Mouse (Mus musculus) forebrain, embryonic 14.5 days (tissue): ENCODE results near the gene Gm49391. TPM values are rescaled to one million over a fixed set of nuclear protein-coding genes. Genes with fewer than 3 reads are reported as not detected.
"Not testable (repeated sequence)": the region's sequence is repeated elsewhere in the genome, so short reads cannot be mapped to it uniquely, and the experiment has no call there.

Experiments used
- ATAC-seq: fragments of 200-750 bp; cut with Nextera tagmentation; 2 replicates; pipeline ENCODE4 v1.8.0; 2017; ENCODE audit warnings: mild to moderate bottlenecking, moderate library complexity
- DNase-seq: peaks from one replicate; pipeline ENCODE4 v3.0.0-alpha.2; 2015; ENCODE audit warnings: low spot score
- H3K27ac ChIP-seq: fragments of 300-500 bp; sonication (generic); 2 replicates; pipeline ENCODE4 v1.5.1; 2014; ENCODE audit warnings: low read depth, mild to moderate bottlenecking, control low read depth, low read length, moderate library complexity
- H3K27me3 ChIP-seq: fragments of 300-500 bp; sonication (generic); replicated peaks from 2 replicates; pipeline ENCODE4 v1.6.1; 2014; ENCODE audit warnings: low read length, control low read depth, mixed read lengths; ENCODE audit not compliant: control insufficient read depth, insufficient read depth
- H3K36me3 ChIP-seq: fragments of 300-500 bp; sonication (generic); 2 replicates; pipeline ENCODE4 v1.6.1; 2014; ENCODE audit warnings: low read length, control low read depth; ENCODE audit not compliant: control insufficient read depth, insufficient read depth
- H3K4me1 ChIP-seq: fragments of 300-500 bp; sonication (generic); 2 replicates; pipeline ENCODE4 v1.6.1; 2014; ENCODE audit warnings: antibody characterized with exemption, low read length, control low read depth; ENCODE audit not compliant: control insufficient read depth, insufficient read depth
- H3K4me2 ChIP-seq: fragments of 300-500 bp; sonication (generic); 2 replicates; pipeline ENCODE4 v1.6.1; 2014; ENCODE audit warnings: mild to moderate bottlenecking, control low read depth, low read length
- H3K4me3 ChIP-seq: fragments of 300-500 bp; sonication (generic); 2 replicates; pipeline ENCODE4 v1.5.1; 2014; ENCODE audit warnings: low read depth, low read length, control low read depth
- H3K9ac ChIP-seq: fragments of 300-500 bp; sonication (generic); 2 replicates; pipeline ENCODE4 v1.6.1; 2014; ENCODE audit warnings: mild to moderate bottlenecking, low read length, control low read depth, moderate library complexity
- H3K9me3 ChIP-seq: fragments of 300-500 bp; sonication (generic); replicated peaks from 2 replicates; pipeline ENCODE4 v1.6.1; 2016; ENCODE audit warnings: low read length, control low read depth, mixed read lengths; ENCODE audit not compliant: control insufficient read depth
- WGBS: fragments of 180-500 bp; shearing (Covaris S2); extraction: QIAGEN DNeasy Blood & Tissue Kit; methylation state at CpG from one replicate; pipeline ENCODE4 v1.1.7; 2014; 5-methylcytosine and 5-hydroxymethylcytosine counted together
- polyA plus RNA-seq: library from polyadenylated mRNA; unstranded; fragments of >200 nt; fragmentation: Nextera tagmentation; extraction: Ambion mirVana; gene quantifications from 2 replicates; pipeline ENCODE4 v1.2.1, GENCODE M21; 2014

Gene Gm49391
- polyA plus RNA-seq: 2.0 TPM in 1 of 2 replicates, not detected in the other

- no peak within 1 kb of the TSS for H3K9ac ChIP-seq
- WGBS: 71% methylated on average over 5 of the region's 5 CpGs
- no peak within 1 kb of the TSS for H3K27ac ChIP-seq
- H3K27me3 ChIP-seq: no peaks in the 10 kb centered on the region
- ATAC-seq (no peak), DNase-seq (no peak)
- H3K4me1 ChIP-seq: no peaks in the 10 kb centered on the region
- H3K36me3 ChIP-seq: no peaks in the 10 kb centered on the region
- H3K4me2 ChIP-seq: no peak within 1 kb of the TSS
- no peak within 1 kb of the TSS for H3K4me3 ChIP-seq
- H3K9me3 ChIP-seq: no peaks in the 10 kb centered on the region; the same call in 1 of the 2 replicates
Measured at GRCm38 (mm10) chr13:60936500-60936901, at the start of gene Gm49391, which contains the start of gene Ctla2a. Gene Gm49391 (minus strand): TSS chr13:60936571. Gene Ctla2a (minus strand): TSS chr13:60936625.

- H3K9ac ChIP-seq, DNase-seq, ATAC-seq, H3K27ac ChIP-seq, H3K9me3 ChIP-seq, H3K4me2 ChIP-seq, H3K4me1 ChIP-seq, H3K36me3 ChIP-seq, H3K4me3 ChIP-seq, H3K27me3 ChIP-seq: not testable (repeated sequence)
- 72% methylated on average over 4 of the region's 4 CpGs for WGBS
Measured at GRCm38 (mm10) chr13:60972319-60972718, 35.9 kb upstream of the Gm49391 start.

DNA sequence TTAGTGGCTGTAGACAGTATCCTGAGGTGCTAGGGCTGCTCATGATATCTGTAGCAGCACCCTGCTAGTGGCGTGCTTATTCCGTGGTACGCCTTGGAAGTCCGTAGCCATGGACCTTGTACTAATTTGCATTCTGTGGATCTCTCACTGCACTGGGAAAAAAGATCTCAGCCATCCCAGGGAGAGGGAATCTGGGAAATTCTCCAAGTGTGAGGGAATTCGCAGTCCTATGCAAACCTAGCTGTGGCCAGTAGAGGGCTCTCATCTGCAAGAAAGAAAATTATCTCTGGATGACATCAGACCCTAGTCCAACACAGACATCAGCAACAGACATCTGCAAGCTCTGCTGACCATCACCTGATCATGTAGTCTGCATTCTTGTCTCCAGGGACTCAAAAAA lies 27.6 kb upstream of the Gm49391 start:
- H3K4me2 ChIP-seq, H3K4me1 ChIP-seq, H3K4me3 ChIP-seq, H3K9me3 ChIP-seq, H3K27me3 ChIP-seq, ATAC-seq, H3K9ac ChIP-seq, DNase-seq, H3K36me3 ChIP-seq, H3K27ac ChIP-seq: not testable (repeated sequence)
- 45% methylated on average over 4 of the region's 5 CpGs for WGBS

- Histone ChIP-seq H3K27ac (no peak overlapping the region), H3K27me3 (no peaks in the 10 kb centered on the region), H3K36me3 (no peaks in the 10 kb centered on the region), H3K4me1 (no peaks in the 10 kb centered on the region), H3K4me2 (no peak overlapping the region), H3K9me3 (peaks cover 6% of the 10 kb centered on the region), H3K9ac (no peak overlapping the region), H3K4me3 (no peak overlapping the region)
- DNase-seq (no peak), ATAC-seq (no peak)
- WGBS: 72% methylated on average over 5 of the region's 5 CpGs
Measured at GRCm38 (mm10) chr13:60961706-60962105, 25.3 kb upstream of the Gm49391 start.

GRCm38 (mm10) chr13:60941884-60942283 lies 5.5 kb upstream of the Gm49391 start, which contains the start of gene Tpbpa:
Gene Tpbpa (minus strand): TSS chr13:60941984.
- not testable (repeated sequence) for H3K36me3 ChIP-seq, H3K9ac ChIP-seq, ATAC-seq, H3K4me3 ChIP-seq, H3K4me1 ChIP-seq, H3K27me3 ChIP-seq, H3K27ac ChIP-seq, DNase-seq, H3K4me2 ChIP-seq, H3K9me3 ChIP-seq
- WGBS: 72% methylated on average over 3 of the region's 3 CpGs

DNA sequence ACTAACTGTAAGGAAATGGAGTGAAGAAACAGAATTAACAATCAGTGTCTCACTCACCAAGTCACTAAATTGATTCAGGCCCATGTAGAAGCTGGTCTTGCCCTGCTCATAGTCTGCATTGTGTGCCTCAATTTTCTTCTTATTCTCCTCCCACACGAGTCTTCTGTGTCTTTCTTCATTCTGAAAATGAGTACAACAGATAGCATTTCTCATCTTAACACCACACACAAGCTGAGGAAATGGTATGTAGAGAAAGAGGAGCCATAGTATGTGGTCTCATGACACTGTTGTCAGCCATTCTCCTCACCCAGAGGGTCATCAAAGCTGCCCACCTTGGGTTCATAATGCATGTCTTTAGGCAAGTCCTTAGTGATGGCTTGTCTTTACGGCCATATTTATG lies 881 bp downstream of the Gm49391 start, which contains the start of gene Gm49393:
TSS of gene Gm49393 (minus strand) at position 101 of the 400 bp plus-strand sequence.
- H3K9ac ChIP-seq, H3K27me3 ChIP-seq, H3K36me3 ChIP-seq, H3K4me1 ChIP-seq, H3K9me3 ChIP-seq, DNase-seq, H3K4me2 ChIP-seq, H3K27ac ChIP-seq, H3K4me3 ChIP-seq, ATAC-seq: not testable (repeated sequence)
- WGBS: 58% methylated on average over 2 of the region's 2 CpGs

DNA sequence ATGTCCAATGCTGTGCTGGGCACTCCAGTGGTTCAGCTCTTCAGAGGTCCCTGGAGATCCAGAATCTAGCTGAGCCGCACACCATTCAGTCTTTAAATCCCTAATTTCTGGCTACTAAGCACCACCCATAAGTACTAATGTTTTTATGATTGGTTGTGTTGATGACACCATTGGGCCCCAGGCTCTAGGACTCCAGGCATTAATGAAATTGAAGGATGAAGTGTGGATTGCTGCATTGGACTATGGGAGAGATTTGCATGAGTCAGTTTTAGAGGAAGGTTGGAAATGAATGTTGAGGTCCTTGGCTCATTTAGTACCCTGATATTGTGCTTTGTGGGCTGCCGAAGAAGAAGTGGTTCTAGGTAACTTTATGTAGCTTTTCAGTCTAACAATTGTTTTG lies 31.6 kb downstream of the Gm49391 start, which contains the start of gene Tpbpb:
TSS of gene Tpbpb (minus strand) at position 101 of the 400 bp plus-strand sequence.
- H3K27ac ChIP-seq, ATAC-seq, H3K9me3 ChIP-seq, H3K4me2 ChIP-seq, H3K4me1 ChIP-seq, H3K9ac ChIP-seq, DNase-seq, H3K4me3 ChIP-seq, H3K36me3 ChIP-seq, H3K27me3 ChIP-seq: not testable (repeated sequence)
- 85% methylated on average over 2 of the region's 2 CpGs for WGBS

DNA sequence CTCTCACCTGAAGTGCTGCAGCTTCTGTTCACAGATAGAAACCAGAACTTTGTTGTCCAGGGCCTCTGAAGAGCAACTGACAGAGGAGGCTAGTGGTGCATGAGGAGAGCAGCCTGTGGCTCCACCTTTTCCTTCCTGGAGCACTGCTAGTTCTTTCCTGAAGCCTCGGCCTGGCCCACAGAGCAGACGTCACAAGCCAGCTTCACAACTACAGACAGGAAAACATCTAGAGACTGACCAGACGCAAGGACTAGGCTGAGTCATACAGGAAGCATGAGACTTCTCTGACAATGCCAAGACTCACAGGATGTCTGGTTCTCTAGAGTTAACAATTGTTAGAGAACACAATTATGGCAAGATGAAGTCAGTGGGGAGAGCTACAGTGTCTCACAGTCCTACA lies 39.0 kb downstream of the Gm49391 start, which contains the start of gene Ctla2b:
TSS of gene Ctla2b (minus strand) at position 120 of the 400 bp plus-strand sequence.
- ATAC-seq: no peak
- no peak within 1 kb of the TSS for H3K27ac ChIP-seq
- no peak within 1 kb of the TSS for H3K9ac ChIP-seq
- no peaks in the 10 kb centered on the region for H3K27me3 ChIP-seq
- no peaks in the 10 kb centered on the region for H3K9me3 ChIP-seq
- no peak within 1 kb of the TSS for H3K4me2 ChIP-seq
- DNase-seq: no peak
- H3K36me3 ChIP-seq: no peaks in the 10 kb centered on the region
- no peak within 1 kb of the TSS for H3K4me3 ChIP-seq
- 92% methylated on average over 3 of the region's 3 CpGs for WGBS
- no peaks in the 10 kb centered on the region for H3K4me1 ChIP-seq

GRCm38 (mm10) chr13:60896794-60897193 lies 39.6 kb downstream of the Gm49391 start, which contains the start of gene Gm49392:
Gene Gm49392 (minus strand): TSS chr13:60896894.
- H3K27ac ChIP-seq, H3K4me3 ChIP-seq, H3K4me1 ChIP-seq, H3K9me3 ChIP-seq, ATAC-seq, H3K9ac ChIP-seq, H3K36me3 ChIP-seq, H3K4me2 ChIP-seq, DNase-seq, H3K27me3 ChIP-seq: not testable (repeated sequence)
- 90% methylated on average over 6 of the region's 8 CpGs for WGBS
